Mouse (Mus musculus) hindbrain, embryonic 16.5 days (tissue): Measurements from ENCODE around the gene Itgb3. TPM values are rescaled to one million over a fixed set of nuclear protein-coding genes. Genes with fewer than 3 reads are reported as not detected.

Experiments
- ATAC-seq: fragments of 200-750 bp; cut with Nextera tagmentation; 2 replicates; pipeline ENCODE4 v1.8.0; 2017; ENCODE audit warnings: moderate TSS enrichment, moderate library complexity
- H3K27ac ChIP-seq: fragments of 300-500 bp; sonication (generic); 2 replicates; pipeline ENCODE4 v1.5.1; 2014; ENCODE audit warnings: low read depth, mild to moderate bottlenecking, control low read depth, low read length, moderate library complexity
- H3K27me3 ChIP-seq: fragments of 300-500 bp; sonication (generic); replicated peaks from 2 replicates; pipeline ENCODE4 v1.6.1; 2014; ENCODE audit warnings: low read length; ENCODE audit not compliant: control insufficient read depth, insufficient read depth
- H3K36me3 ChIP-seq: fragments of 300-500 bp; sonication (generic); 2 replicates; pipeline ENCODE4 v1.6.1; 2014; ENCODE audit warnings: mild to moderate bottlenecking, low read length, moderate library complexity, mixed read lengths; ENCODE audit not compliant: control insufficient read depth, insufficient read depth
- H3K4me1 ChIP-seq: fragments of 300-500 bp; sonication (generic); 2 replicates; pipeline ENCODE4 v1.6.1; 2014; ENCODE audit warnings: low read depth, low read length; ENCODE audit not compliant: control insufficient read depth, insufficient read depth
- H3K4me2 ChIP-seq: fragments of 300-500 bp; sonication (generic); 2 replicates; pipeline ENCODE4 v1.6.1; 2014; ENCODE audit warnings: mild to moderate bottlenecking, low read length, control low read depth, moderate library complexity
- H3K4me3 ChIP-seq: fragments of 300-500 bp; sonication (generic); 2 replicates; pipeline ENCODE4 v1.5.1; 2014; ENCODE audit warnings: mild to moderate bottlenecking, low read length, control low read depth, moderate library complexity
- H3K9ac ChIP-seq: fragments of 300-500 bp; sonication (generic); 2 replicates; pipeline ENCODE4 v1.6.1; 2014; ENCODE audit warnings: low read depth, mild to moderate bottlenecking, control low read depth, low read length, moderate library complexity
- H3K9me3 ChIP-seq: fragments of 300-500 bp; sonication (generic); 2 replicates; pipeline ENCODE4 v1.6.1; 2014; ENCODE audit warnings: mild to moderate bottlenecking, low read length, moderate library complexity; ENCODE audit not compliant: control insufficient read depth
- WGBS: fragments of 180-500 bp; shearing (Covaris S2); extraction: QIAGEN DNeasy Blood & Tissue Kit; methylation state at CpG from one replicate; pipeline ENCODE4 v1.1.7; 2014; 5-methylcytosine and 5-hydroxymethylcytosine counted together
- polyA plus RNA-seq: library from polyadenylated mRNA; unstranded; fragments of >200 nt; fragmentation: Nextera tagmentation; extraction: Ambion mirVana; gene quantifications from 2 replicates; pipeline ENCODE4 v1.2.1, GENCODE M21; 2015

Gene Itgb3
- 1.6 and 1.9 TPM in 2 replicates for polyA plus RNA-seq

DNA sequence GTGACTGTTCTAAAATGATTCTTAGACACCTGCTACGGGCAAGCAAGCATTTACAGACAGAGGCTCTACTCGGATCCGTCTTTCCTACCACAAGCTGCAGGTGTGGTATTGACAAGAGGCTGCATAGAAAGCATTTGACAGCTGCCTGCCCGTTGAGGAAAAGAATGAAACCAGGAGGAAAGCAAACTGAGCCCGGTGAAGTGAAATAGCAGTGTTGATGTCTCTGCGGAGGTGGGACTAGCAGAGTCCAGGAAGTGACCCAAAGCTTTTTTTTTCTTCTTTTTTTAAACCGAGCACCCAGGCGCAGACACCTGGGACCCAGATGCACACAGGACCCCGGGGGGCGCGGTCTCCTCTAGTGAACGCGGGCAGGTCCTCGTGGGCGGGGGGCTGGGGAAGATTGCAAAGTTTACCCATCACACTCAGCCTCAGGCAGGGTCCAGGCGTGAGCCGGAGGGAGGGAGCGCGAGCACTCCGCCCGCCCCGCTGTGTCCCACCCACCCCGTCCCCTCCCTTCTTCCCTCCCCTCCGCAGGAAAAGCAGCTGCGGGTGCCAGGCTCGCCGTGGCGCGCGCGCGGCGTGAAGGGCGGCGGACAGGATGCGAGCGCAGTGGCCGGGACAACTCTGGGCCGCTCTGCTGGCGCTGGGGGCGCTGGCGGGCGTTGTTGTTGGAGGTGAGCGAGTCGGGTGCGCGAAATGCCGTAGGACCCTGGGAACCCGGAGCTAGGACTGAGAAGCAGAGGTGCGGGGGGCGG is at the start of gene Itgb3:
Gene Itgb3 (plus strand): TSS at position 510 of the 755 bp plus-strand sequence.
- Histone ChIP-seq H3K36me3 (no peaks in the 10 kb centered on the region), H3K4me1 (peaks cover 4% of the 10 kb centered on the region; the same call in 1 of the 2 replicates), H3K9me3 (no peaks in the 10 kb centered on the region), H3K27ac (no peak within 1 kb of the TSS), H3K27me3 (peaks cover 4% of the 10 kb centered on the region), H3K4me3 (peak within 1 kb of the TSS; percentile 59), H3K4me2 (peak within 1 kb of the TSS; percentile 98), H3K9ac (peak within 1 kb of the TSS; percentile 73)
- under 1% methylated on average over 50 of the region's 51 CpGs for WGBS
- ATAC-seq = peak; percentile 92

DNA sequence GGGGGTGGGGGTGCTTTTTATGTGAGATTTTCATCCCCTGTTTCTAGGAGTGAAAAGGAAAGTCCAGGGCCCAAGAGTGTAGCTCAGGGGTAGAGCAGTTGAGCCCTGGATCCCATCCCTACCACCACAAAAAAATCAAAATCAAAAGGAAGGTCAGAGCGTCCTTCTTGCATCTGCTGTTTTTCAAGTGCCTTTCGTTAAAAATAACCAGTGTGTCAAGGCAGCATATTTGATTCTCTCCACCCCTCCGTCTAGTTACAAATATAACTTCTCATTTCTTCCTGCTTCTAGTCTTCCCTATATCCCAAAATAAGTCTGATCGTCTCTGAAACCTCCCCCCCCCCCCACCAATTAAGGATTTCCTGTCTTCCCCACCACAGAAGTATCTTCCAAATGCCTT is 49.7 kb upstream of the Itgb3 start:
- ATAC-seq = no peak
- H3K4me3 ChIP-seq = no peak overlapping the region
- H3K4me1 ChIP-seq = no peaks in the 10 kb centered on the region
- H3K4me2 ChIP-seq = no peak overlapping the region
- no peaks in the 10 kb centered on the region for H3K9me3 ChIP-seq
- H3K36me3 ChIP-seq = no peaks in the 10 kb centered on the region
- H3K27ac ChIP-seq = no peak overlapping the region
- no peaks in the 10 kb centered on the region for H3K27me3 ChIP-seq
- H3K9ac ChIP-seq = no peak overlapping the region
- WGBS = 92% methylated on average over 4 of the region's 4 CpGs

DNA sequence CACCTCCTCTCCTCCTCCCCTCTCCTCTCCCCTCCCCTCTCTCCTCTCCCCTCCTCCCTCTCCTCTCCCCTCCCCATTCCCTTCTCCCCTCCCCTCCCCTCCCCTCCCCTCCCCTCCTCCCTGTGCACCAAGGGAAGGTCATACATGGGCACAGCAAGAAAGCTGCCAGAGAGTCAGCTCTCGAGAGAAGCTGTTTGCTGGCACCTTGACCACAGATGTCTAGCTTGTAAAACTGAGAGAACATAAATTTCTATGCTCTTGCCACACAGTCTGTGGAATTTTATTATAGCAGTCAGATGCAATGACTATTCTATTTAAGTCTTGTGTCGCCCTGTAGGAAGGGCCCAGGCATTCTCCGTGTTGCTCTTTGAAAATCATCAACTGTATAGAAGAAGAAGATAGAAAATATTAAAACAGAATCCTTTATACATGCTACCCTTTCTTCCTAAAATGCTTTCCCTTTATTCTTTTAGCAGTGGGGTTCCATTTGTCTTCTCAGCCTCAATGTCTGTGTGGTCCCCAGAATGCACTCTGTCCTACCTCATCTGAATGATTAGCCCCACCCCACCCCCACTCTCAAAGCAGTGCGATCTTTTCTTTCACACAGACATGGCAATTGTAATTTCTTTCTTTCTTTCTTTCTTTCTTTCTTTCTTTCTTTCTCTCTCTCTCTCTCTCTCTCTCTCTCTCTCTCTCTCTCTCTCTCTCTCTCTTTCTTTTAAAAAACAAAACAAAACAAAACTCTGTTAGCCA is 49.0 kb upstream of the Itgb3 start:
- Histone ChIP-seq H3K27ac (no peak overlapping the region), H3K27me3 (no peaks in the 10 kb centered on the region), H3K4me2 (no peak overlapping the region), H3K9ac (no peak overlapping the region), H3K4me1 (no peaks in the 10 kb centered on the region), H3K4me3 (no peak overlapping the region), H3K36me3 (no peaks in the 10 kb centered on the region), H3K9me3 (no peaks in the 10 kb centered on the region)
- 47% methylated on average over 4 of the region's 4 CpGs for WGBS
- no peak for ATAC-seq

GRCm38 (mm10) chr11:104560971-104561370 is 46.8 kb upstream of the Itgb3 start:
- no peak overlapping the region for H3K9ac ChIP-seq
- no peaks in the 10 kb centered on the region for H3K4me1 ChIP-seq
- ATAC-seq = no peak
- no peak overlapping the region for H3K27ac ChIP-seq
- no peaks in the 10 kb centered on the region for H3K27me3 ChIP-seq
- H3K36me3 ChIP-seq = no peaks in the 10 kb centered on the region
- WGBS = 77% methylated on average over 2 of the region's 2 CpGs
- H3K9me3 ChIP-seq = no peaks in the 10 kb centered on the region
- H3K4me2 ChIP-seq = no peak overlapping the region
- no peak overlapping the region for H3K4me3 ChIP-seq

DNA sequence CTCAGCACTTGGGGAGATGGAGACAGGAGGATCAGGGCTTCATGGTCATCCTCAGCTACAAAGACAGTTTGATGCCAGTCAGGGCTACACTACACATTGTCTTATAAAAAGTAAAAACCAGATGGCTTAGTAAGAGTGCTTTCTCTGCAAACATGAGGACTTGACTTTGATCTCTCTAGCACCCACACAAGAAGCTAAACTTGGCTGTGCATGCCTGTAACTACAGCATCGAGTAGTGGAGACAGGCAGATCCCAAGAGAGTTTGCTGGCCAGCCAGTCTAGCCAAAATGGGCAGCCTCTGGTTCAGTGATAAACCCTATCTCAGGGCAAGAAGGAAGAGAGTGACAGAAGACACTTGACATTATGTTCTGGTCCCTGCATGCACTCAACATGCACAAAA is 44.3 kb upstream of the Itgb3 start:
- H3K4me2 ChIP-seq = no peak overlapping the region
- WGBS = 52% methylated on average over 1 of the region's 1 CpGs
- H3K27ac ChIP-seq = no peak overlapping the region
- no peak overlapping the region for H3K9ac ChIP-seq
- ATAC-seq = no peak
- H3K27me3 ChIP-seq = no peaks in the 10 kb centered on the region
- H3K4me3 ChIP-seq = no peak overlapping the region
- H3K9me3 ChIP-seq = no peaks in the 10 kb centered on the region
- H3K36me3 ChIP-seq = no peaks in the 10 kb centered on the region
- no peaks in the 10 kb centered on the region for H3K4me1 ChIP-seq

GRCm38 (mm10) chr11:104565172-104565571 is 42.6 kb upstream of the Itgb3 start:
- Histone ChIP-seq H3K4me2 (no peak overlapping the region), H3K4me3 (no peak overlapping the region), H3K27me3 (no peaks in the 10 kb centered on the region), H3K9me3 (no peaks in the 10 kb centered on the region; the same call in 1 of the 2 replicates), H3K27ac (no peak overlapping the region), H3K9ac (no peak overlapping the region), H3K4me1 (no peaks in the 10 kb centered on the region), H3K36me3 (no peaks in the 10 kb centered on the region)
- ATAC-seq = no peak
- 84% methylated on average over 9 of the region's 9 CpGs for WGBS

DNA sequence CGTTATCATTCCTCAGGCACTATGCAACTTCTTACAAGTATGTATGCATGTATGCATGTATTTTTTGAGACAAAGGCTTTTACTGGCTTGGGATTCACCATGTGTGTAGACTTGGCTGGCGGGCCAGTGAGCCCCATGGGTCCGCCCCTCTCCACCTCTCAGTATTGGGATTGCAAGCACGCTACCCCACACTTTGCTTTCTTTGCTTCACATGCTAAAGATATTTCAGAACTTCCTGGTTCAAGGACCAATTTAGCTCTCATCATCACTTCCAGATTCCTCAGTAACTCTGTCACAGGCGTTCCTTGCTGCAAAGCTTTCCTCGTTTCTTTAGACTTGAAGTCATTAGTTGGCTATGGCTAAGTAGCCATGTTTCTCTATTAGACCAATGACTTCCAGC is 41.7 kb upstream of the Itgb3 start:
- no peaks in the 10 kb centered on the region; the same call in 1 of the 2 replicates for H3K9me3 ChIP-seq
- H3K4me3 ChIP-seq = no peak overlapping the region
- H3K4me2 ChIP-seq = no peak overlapping the region
- H3K27me3 ChIP-seq = no peaks in the 10 kb centered on the region
- 88% methylated on average over 6 of the region's 6 CpGs for WGBS
- ATAC-seq = no peak
- H3K27ac ChIP-seq = no peak overlapping the region
- no peak overlapping the region for H3K9ac ChIP-seq
- no peaks in the 10 kb centered on the region for H3K36me3 ChIP-seq
- H3K4me1 ChIP-seq = no peaks in the 10 kb centered on the region

DNA sequence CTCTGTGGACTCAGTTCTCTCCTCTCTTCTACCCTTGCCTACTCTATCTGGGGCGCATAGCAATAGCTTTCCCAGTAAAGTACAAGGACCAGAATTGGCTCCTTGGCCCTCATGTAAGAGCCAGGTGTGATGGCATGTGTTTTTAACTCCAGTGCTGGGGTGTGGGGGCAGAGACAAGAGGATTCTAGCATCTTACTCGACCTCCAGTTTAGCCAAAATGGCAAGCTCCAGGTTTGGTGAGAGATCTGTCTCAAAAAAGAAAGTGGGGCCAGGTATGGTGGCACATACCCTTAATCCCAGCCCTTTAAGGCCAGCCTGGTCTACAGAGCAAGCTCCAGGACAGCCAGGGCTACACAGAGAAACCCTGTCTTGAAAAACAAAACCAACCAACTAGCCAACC is 41.0 kb upstream of the Itgb3 start:
- no peaks in the 10 kb centered on the region for H3K27me3 ChIP-seq
- no peak for ATAC-seq
- 83% methylated on average over 2 of the region's 2 CpGs for WGBS

GRCm38 (mm10) chr11:104567736-104568135 is 40.1 kb upstream of the Itgb3 start:
- no peak overlapping the region for H3K4me2 ChIP-seq
- no peaks in the 10 kb centered on the region for H3K4me1 ChIP-seq
- WGBS = 87% methylated on average over 9 of the region's 9 CpGs
- ATAC-seq = no peak
- H3K36me3 ChIP-seq = no peaks in the 10 kb centered on the region
- no peak overlapping the region for H3K4me3 ChIP-seq
- no peak overlapping the region for H3K27ac ChIP-seq
- H3K9me3 ChIP-seq = no peaks in the 10 kb centered on the region; the same call in 1 of the 2 replicates
- no peak overlapping the region for H3K9ac ChIP-seq
- no peaks in the 10 kb centered on the region for H3K27me3 ChIP-seq

More for the DNA sequence above, 41.0 kb upstream of the Itgb3 start:
- H3K4me3 ChIP-seq = no peak overlapping the region
- no peak overlapping the region for H3K9ac ChIP-seq
- no peak overlapping the region for H3K4me2 ChIP-seq
- no peaks in the 10 kb centered on the region for H3K36me3 ChIP-seq
- H3K4me1 ChIP-seq = no peaks in the 10 kb centered on the region
- no peaks in the 10 kb centered on the region; the same call in 1 of the 2 replicates for H3K9me3 ChIP-seq
- no peak overlapping the region for H3K27ac ChIP-seq
